Mouse (Mus musculus) ES-E14 (cell line): ENCODE results near the gene Slc1a3.

Experiments
- CHD2 ChIP-seq: IDR thresholded peaks from 2 replicates; pipeline ENCODE4 v1.6.1; 2014; ENCODE audit warnings: mild to moderate bottlenecking, low read depth, low read length, inconsistent platforms
- HCFC1 ChIP-seq: IDR thresholded peaks from 2 replicates; pipeline ENCODE4 v1.6.1; 2012; ENCODE audit warnings: low read length, inconsistent platforms, borderline replicate concordance; ENCODE audit not compliant: insufficient read depth
- MAFK ChIP-seq: IDR thresholded peaks from 2 replicates; pipeline ENCODE4 v1.6.1; 2014; ENCODE audit warnings: mild to moderate bottlenecking, low read depth, low read length, inconsistent platforms; ENCODE audit not compliant: insufficient read depth
- ZC3H11A ChIP-seq: IDR thresholded peaks from 2 replicates; pipeline ENCODE4 v1.6.1; 2012; ENCODE audit warnings: low read depth, mild to moderate bottlenecking, inconsistent platforms, low read length, borderline replicate concordance
- ZNF384 ChIP-seq: IDR thresholded peaks from 2 replicates; pipeline ENCODE4 v1.6.1; 2012; ENCODE audit warnings: low read depth, low read length, inconsistent platforms

DNA sequence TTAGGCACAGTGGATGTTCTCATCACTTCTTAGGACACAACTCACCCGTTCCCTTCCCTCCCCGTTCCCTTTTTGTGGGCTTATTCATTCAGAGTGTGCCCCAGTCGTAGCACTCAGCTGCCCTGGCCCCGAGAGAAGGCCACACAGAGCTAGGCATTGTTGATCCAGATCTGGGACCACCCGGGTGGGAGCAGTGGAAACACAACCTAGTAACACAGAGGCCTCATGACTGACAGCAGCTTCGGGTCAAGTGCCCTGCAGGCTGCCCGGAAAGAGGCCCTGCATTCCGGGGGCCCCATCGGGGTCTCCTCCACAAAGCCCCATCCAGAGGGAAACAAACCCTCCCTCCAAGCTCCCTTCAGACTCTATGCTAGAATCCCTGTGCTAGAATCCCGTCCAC lies 78.2 kb downstream of the Slc1a3 start:
- TF ChIP-seq HCFC1, result no peak
- TF ChIP-seq ZNF384, result no peak
- no peak for TF ChIP-seq ZC3H11A
- TF ChIP-seq CHD2, result no peak
- TF ChIP-seq MAFK, result no peak
